Mouse (Mus musculus) liver, adult 2 months (tissue): ENCODE data around the gene Mfsd4b1.

Experiments used
- CTCF ChIP-seq: fragments of 200-500 bp; IDR thresholded peaks from 2 replicates; pipeline ENCODE4 v1.5.1; 2011; ENCODE audit warnings: low read depth, low read length, control low read depth
- POLR2A ChIP-seq: fragments of 200-500 bp; IDR thresholded peaks from 2 replicates; pipeline ENCODE4 v1.6.1; 2011; ENCODE audit warnings: low read length, control low read depth; ENCODE audit not compliant: insufficient read depth; ENCODE audit errors: extremely low read depth

DNA sequence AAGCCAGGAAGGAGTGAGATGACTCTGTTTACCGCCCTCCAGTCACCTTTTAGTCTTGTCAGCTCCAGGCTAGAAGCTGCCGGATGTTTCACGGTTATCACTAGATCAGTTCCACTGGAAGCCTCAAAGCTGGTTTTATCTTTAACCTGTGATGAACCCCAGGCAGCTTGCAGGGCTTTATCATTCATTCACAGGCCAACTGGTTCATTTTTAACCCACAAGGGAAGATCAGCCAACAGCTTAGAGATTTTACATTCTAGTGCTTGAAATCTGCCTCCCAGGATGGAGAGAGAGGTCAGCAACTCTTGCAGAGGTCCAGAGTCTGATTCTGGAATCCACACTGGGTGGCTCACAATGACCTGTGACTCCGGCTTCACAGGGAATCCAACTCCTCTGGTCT is 33.9 kb downstream of the Mfsd4b1 start:
- TF ChIP-seq CTCF, result no peak
- TF ChIP-seq POLR2A, result no peak
